17 mouse cellular contexts compared by ENCODE assay signal in genomic region chr4:53772004-53772403, GRCm38 (mm10). TPM values are rescaled to one million over a fixed set of nuclear protein-coding genes. Genes with fewer than 3 reads are reported as not detected.
"Had no signal": no experiment of that assay in that cellular context is flagged by ENCODE, and none has a peak within 500 bp of the region (broad histone marks: within the 10 kb centered on the region; RNA-seq: fewer than 3 reads in every experiment).

No protein-coding gene starts in this region.

- H3K9me3 ChIP-seq: limb, embryonic 13.5 days; neural tube, embryonic 15.5 days had no signal

- H3K27ac ChIP-seq: limb, embryonic 13.5 days; liver, embryonic 14.5 days; neural tube, embryonic 15.5 days had no signal

- H3K4me2 ChIP-seq: limb, embryonic 13.5 days; neural tube, embryonic 15.5 days had no signal

- H3K4me3 ChIP-seq: limb, embryonic 13.5 days; myocyte; neural tube, embryonic 15.5 days had no signal

- H3K4me1 ChIP-seq: neural tube, embryonic 15.5 days had no signal

- H3K27me3 ChIP-seq: neural tube, embryonic 15.5 days had no signal

- H3K9ac ChIP-seq: limb, embryonic 13.5 days; liver, embryonic 14.5 days; neural tube, embryonic 15.5 days had no signal

- DNase-seq: kidney, adult 18-20 months; kidney, postnatal 10 days; kidney, postnatal 4 days; left cerebral cortex, postnatal 4 days; lung, adult 18-20 months; lung, postnatal 4 days; right cerebral cortex, adult 18-20 months; right cerebral cortex, postnatal 25 days; thymus, adult 2 months; thymus, postnatal 36 days had no signal

RNA-seq across cellular contexts. Expression of gene Tal2, which starts 7.5 kb away (rescaled TPM):
- polyA plus RNA-seq: kidney, embryonic 14.5 days; liver, adult 2 months; liver, embryonic 14.5 days; small intestine, adult 2 months had no signal
